In the genomic region with DNA sequence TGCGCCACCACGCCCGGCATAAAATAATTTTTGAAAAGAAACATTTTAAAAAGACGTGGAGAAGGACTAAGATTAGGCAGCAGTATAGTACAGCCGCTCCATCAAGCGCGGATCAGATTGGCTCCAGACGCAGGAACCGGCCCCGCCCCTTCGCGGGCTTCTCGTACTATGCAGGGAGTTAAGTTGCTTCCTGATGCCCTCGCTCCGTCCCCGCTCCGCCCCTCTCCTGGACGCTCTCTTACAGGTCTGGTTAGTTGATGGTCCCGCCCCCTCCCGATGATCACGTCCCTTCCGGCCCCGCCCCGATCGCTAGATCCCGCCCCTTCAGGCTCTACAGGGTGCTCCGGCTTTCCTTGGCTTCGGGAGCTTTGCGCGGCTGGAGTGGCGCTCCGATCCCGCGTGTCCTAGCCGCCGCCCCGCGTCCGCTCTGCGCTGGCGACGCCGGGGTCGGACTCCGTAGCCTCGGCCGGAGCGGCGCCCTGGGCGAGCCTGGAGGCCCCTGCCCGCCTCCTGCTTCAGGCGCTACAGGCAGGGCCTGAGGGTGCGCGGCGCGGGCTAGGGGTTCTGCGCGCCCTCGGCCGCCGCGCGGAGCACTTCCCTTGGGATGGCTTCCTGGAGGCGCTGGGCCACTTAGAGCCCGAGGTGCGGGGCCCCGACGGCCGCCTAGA, we compare ENCODE assay signal across 8 mouse cellular contexts. TPM values are rescaled to one million over a fixed set of nuclear protein-coding genes. Genes with fewer than 3 reads are reported as not detected.
DNase-seq lines count a peak whose midpoint lies in the region; ATAC-seq and TF ChIP-seq lines count a peak whose summit lies in the region.

TSS of gene Fance (plus strand) at position 308 of the 668 bp plus-strand sequence.

- H3K79me2 ChIP-seq in C2C12 (ENCODE audit: control insufficient read depth, insufficient read depth) (peaks cover 20% of the 10 kb centered on the region), myocyte (ENCODE audit: control insufficient read depth, insufficient read depth) (peaks cover 15% of the 10 kb centered on the region)
- H3K79me2 ChIP-seq in liver, adult 2 months (ENCODE audit: control insufficient read depth, insufficient read depth, low read length) = 0 out of 2 replicates have a peak, but pooled peaks cover 3% of the 10 kb centered on the region

- peak within 1 kb of the TSS; percentile 97 for H3ac ChIP-seq in C2C12 (ENCODE audit: control insufficient read depth, insufficient read length, low read depth)
- peak within 1 kb of the TSS; percentile 62 for H3ac ChIP-seq in myocyte (ENCODE audit: control insufficient read depth, insufficient read length)

- H3K4me3 ChIP-seq in C2C12 (ENCODE audit: insufficient read depth, poor library complexity, severe bottlenecking) (peak within 1 kb of the TSS; percentile 59), myocyte (peak within 1 kb of the TSS; percentile 38)
- peak within 1 kb of the TSS; percentile 90 for H3K4me3 ChIP-seq in erythroblast, embryonic 14.5 days (replicated peaks)
- peak within 1 kb of the TSS; percentile 82 for H3K4me3 ChIP-seq in heart, embryonic 11.5 days (ENCODE audit: low read depth, low read length)
- peak within 1 kb of the TSS; percentile 75 for H3K4me3 ChIP-seq in kidney, embryonic 16.5 days (ENCODE audit: low read length)
- H3K4me3 ChIP-seq in liver, adult 2 months (ENCODE audit: insufficient read depth, low read depth, low read length) = peak within 1 kb of the TSS; percentile 74

- TF ChIP-seq POLR2A in brain, embryonic 14.5 days (IDR thresholded peaks at IDR 0.05; ENCODE audit: borderline replicate concordance, extremely low read depth, insufficient read depth, insufficient read length, poor library complexity, severe bottlenecking) = peak; percentile 80
- peak; percentile 88 for TF ChIP-seq POLR2A in liver, adult 2 months (IDR thresholded peaks at IDR 0.05; ENCODE audit: extremely low read depth, insufficient read depth, low read length)
- peak; percentile 93 for TF ChIP-seq POLR2A in myocyte (IDR thresholded peaks at IDR 0.05; ENCODE audit: insufficient read length, low read depth)

- H3K9me3 ChIP-seq in erythroblast, embryonic 14.5 days (ENCODE audit: control insufficient read depth, low read length) = no peaks in the 10 kb centered on the region; the same call in 1 of the 2 replicates
- H3K9me3 ChIP-seq in heart, embryonic 11.5 days (replicated peaks; ENCODE audit: control insufficient read depth, low read length) = no peaks in the 10 kb centered on the region
- H3K9me3 ChIP-seq in kidney, embryonic 16.5 days (ENCODE audit: low read length) = no peaks in the 10 kb centered on the region

- no peak for TF ChIP-seq CTCF in C2C12 (IDR thresholded peaks at IDR 0.05; ENCODE audit: control insufficient read depth, insufficient read depth, insufficient read length)
- TF ChIP-seq CTCF in brain, embryonic 14.5 days (IDR thresholded peaks at IDR 0.05; ENCODE audit: borderline replicate concordance, extremely low read depth, insufficient read depth, insufficient read length) = no peak
- TF ChIP-seq CTCF in liver, adult 2 months (IDR thresholded peaks at IDR 0.05; ENCODE audit: low read depth, low read length) = no peak

- H3K27ac ChIP-seq in heart, embryonic 11.5 days (ENCODE audit: low read depth, low read length) = peak within 1 kb of the TSS; percentile 88
- H3K27ac ChIP-seq in kidney, embryonic 16.5 days (ENCODE audit: low read length) = peak within 1 kb of the TSS; percentile 95
- H3K27ac ChIP-seq in liver, adult 2 months (replicated peaks; ENCODE audit: insufficient read depth, low read depth, low read length) = peak within 1 kb of the TSS; percentile 59

- peak within 1 kb of the TSS; percentile 89 for H3K4me2 ChIP-seq in heart, embryonic 11.5 days
- peak within 1 kb of the TSS; percentile 78 for H3K4me2 ChIP-seq in kidney, embryonic 16.5 days (replicated peaks; ENCODE audit: low read depth, low read length)
- peak within 1 kb of the TSS; percentile 78 for H3K4me2 ChIP-seq in myocyte (ENCODE audit: low read depth)

- H3K36me3 ChIP-seq in C2C12 (ENCODE audit: control insufficient read depth, insufficient read depth) (peaks cover 13% of the 10 kb centered on the region), myocyte (ENCODE audit: control insufficient read depth, insufficient read depth) (no peaks in the 10 kb centered on the region)
- peaks cover 31% of the 10 kb centered on the region for H3K36me3 ChIP-seq in erythroblast, embryonic 14.5 days (ENCODE audit: control insufficient read depth)
- peaks cover 8% of the 10 kb centered on the region for H3K36me3 ChIP-seq in heart, embryonic 11.5 days (ENCODE audit: control insufficient read depth, insufficient read depth, low read length)
- peaks cover 24% of the 10 kb centered on the region for H3K36me3 ChIP-seq in kidney, embryonic 16.5 days (ENCODE audit: insufficient read depth, low read length)
- H3K36me3 ChIP-seq in liver, adult 2 months (ENCODE audit: control insufficient read depth, insufficient read depth, low read length) = no peaks in the 10 kb centered on the region
- peaks cover 5% of the 10 kb centered on the region for H3K36me3 ChIP-seq in splenic B cell, adult 2 months (ENCODE audit: control insufficient read depth, insufficient read depth, low read length, poor library complexity, severe bottlenecking)

- no peaks in the 10 kb centered on the region for H3K27me3 ChIP-seq in C2C12 (ENCODE audit: control insufficient read depth, insufficient read depth, insufficient read length)
- H3K27me3 ChIP-seq in erythroblast, embryonic 14.5 days (ENCODE audit: control insufficient read depth) = no peaks in the 10 kb centered on the region
- H3K27me3 ChIP-seq in heart, embryonic 11.5 days (ENCODE audit: control insufficient read depth, insufficient read depth, low read length) = no peaks in the 10 kb centered on the region
- no peaks in the 10 kb centered on the region for H3K27me3 ChIP-seq in kidney, embryonic 16.5 days (ENCODE audit: insufficient read depth, low read length)
- H3K27me3 ChIP-seq in liver, adult 2 months (ENCODE audit: control insufficient read depth, insufficient read depth, low read length) = no peaks in the 10 kb centered on the region
- no peaks in the 10 kb centered on the region for H3K27me3 ChIP-seq in myocyte (ENCODE audit: control insufficient read depth, insufficient read depth, insufficient read length)
- H3K27me3 ChIP-seq in splenic B cell, adult 2 months (ENCODE audit: control insufficient read depth, insufficient read depth, low read length, poor library complexity, severe bottlenecking) = no peaks in the 10 kb centered on the region

- under 1% methylated on average over 64 of the region's 69 CpGs for WGBS in heart, embryonic 11.5 days (ENCODE audit: insufficient replicate concordance)
- under 1% methylated on average over 69 of the region's 69 CpGs for WGBS in kidney, embryonic 16.5 days
- WGBS in liver, adult 2 months = under 1% methylated on average over 67 of the region's 69 CpGs

- H3K79me3 ChIP-seq in C2C12 (ENCODE audit: low read depth) = no peaks in the 10 kb centered on the region

- peak; percentile 100 for DNase-seq in brain, embryonic 14.5 days (ENCODE audit: low read depth)
- DNase-seq in liver, adult 2 months (ENCODE audit: extremely low read depth, low read depth, low spot score) = peak; percentile 96
- peak; percentile 99 for DNase-seq in splenic B cell, adult 2 months (ENCODE audit: low read depth, low spot score)

- H3K9ac ChIP-seq in heart, embryonic 11.5 days (ENCODE audit: low read depth, low read length) = peak within 1 kb of the TSS; percentile 84
- peak within 1 kb of the TSS; percentile 90 for H3K9ac ChIP-seq in kidney, embryonic 16.5 days (replicated peaks; ENCODE audit: low read length)
- peak within 1 kb of the TSS; percentile 90 for H3K9ac ChIP-seq in liver, adult 2 months (ENCODE audit: low read depth, low read length)

- peak; percentile 93 for ATAC-seq in heart, embryonic 11.5 days (replicated peaks; ENCODE audit: insufficient number of reproducible peaks, low FRiP score, low TSS enrichment)
- peak; percentile 98 for ATAC-seq in kidney, embryonic 16.5 days (ENCODE audit: low FRiP score, low TSS enrichment)

- H3K4me1 ChIP-seq in erythroblast, embryonic 14.5 days (ENCODE audit: control insufficient read depth) = peaks cover 66% of the 10 kb centered on the region
- H3K4me1 ChIP-seq in heart, embryonic 11.5 days (ENCODE audit: control insufficient read depth, insufficient read depth, low read length) = peaks cover 7% of the 10 kb centered on the region
- H3K4me1 ChIP-seq in kidney, embryonic 16.5 days (ENCODE audit: insufficient read depth, low read length) = peaks cover 31% of the 10 kb centered on the region
- peaks cover 4% of the 10 kb centered on the region for H3K4me1 ChIP-seq in liver, adult 2 months (ENCODE audit: control insufficient read depth, insufficient read depth, low read length)

TF ChIP-seq in C2C12, 6 proteins besides CTCF, POLR2A, EP300 and RAD21:
- TF ChIP-seq MAX (IDR thresholded peaks at IDR 0.05) (peak; percentile 28), MYOG (IDR thresholded peaks at IDR 0.05; ENCODE audit: control insufficient read depth, extremely low read depth, insufficient read length) (no peak)

TF ChIP-seq in myocyte, 11 proteins besides CTCF, POLR2A, EP300 and RAD21:
- no peak for TF ChIP-seq MYOG (IDR thresholded peaks at IDR 0.05; ENCODE audit: control insufficient read depth in 1 of 3, insufficient read depth in 1 of 3, insufficient read length in 2 of 3, low read depth in 2 of 3)
- TF ChIP-seq USF1 (IDR thresholded peaks at IDR 0.05; ENCODE audit: low read depth) = no peak
- TF ChIP-seq MYOD1 (IDR thresholded peaks at IDR 0.05; ENCODE audit: control insufficient read depth in 1 of 3, insufficient read length in 2 of 3, low read depth in 2 of 3) = no peak
- TF ChIP-seq POLR2AphosphoS2 (IDR thresholded peaks at IDR 0.05; ENCODE audit: insufficient read length, low read depth) = peak; percentile 90

RNA-seq across cellular contexts. Expression of gene Fance, which starts in this region (rescaled TPM):
- polyA plus RNA-seq in C2C12 (2012; fragmentation: generic; extraction: Trizol) (42.0 TPM), myocyte (2012; fragmentation: generic; extraction: Trizol) (28.5 TPM)
- 14.2 and 19.6 TPM in 2 replicates for polyA plus RNA-seq in brain, embryonic 14.5 days (2012; rRNA removed)
- polyA plus RNA-seq in erythroblast, embryonic 14.5 days (2012) = 1.7 and 3.6 TPM in 2 replicates
- polyA plus RNA-seq in heart, embryonic 11.5 days (2014; fragmentation: Nextera tagmentation; extraction: Ambion mirVana) = 15.3 and 17.3 TPM in 2 replicates
- 32.3 and 34.0 TPM in 2 replicates for polyA plus RNA-seq in kidney, embryonic 16.5 days (2015; fragmentation: Nextera tagmentation; extraction: Ambion mirVana)
- total RNA-seq in liver, adult 2 months (2014; rRNA removed) = 6.6 and 9.1 TPM in 2 replicates
- polyA plus RNA-seq in liver, adult 2 months (2012; rRNA removed) = 6.4 and 6.8 TPM in 2 replicates

Comparison
In these comparisons a context has a peak if more than half of its experiments do, and no peak if none do; other contexts are left out.
1. Peak in every context shown above with its lines: DNase-seq, ATAC-seq, H3K4me3 ChIP-seq and H3K27ac ChIP-seq.
2. H3K4me3 ChIP-seq: peak in every context shown above with its lines; median percentile 90 in erythroblast, embryonic 14.5 days; 82 in heart, embryonic 11.5 days; 75 in kidney, embryonic 16.5 days; 74 in liver, adult 2 months; 59 in C2C12; 38 in myocyte.